Mouse (Mus musculus) embryonic facial prominence, embryonic 12.5 days (tissue): ENCODE measurements around the gene Elf4. TPM values are rescaled to one million over a fixed set of nuclear protein-coding genes. Genes with fewer than 3 reads are reported as not detected.

Source experiments
- ATAC-seq: fragments of 200-750 bp; cut with Nextera tagmentation; 2 replicates; pipeline ENCODE4 v1.8.0; 2017; ENCODE audit not compliant: insufficient number of reproducible peaks, insufficient read depth, low FRiP score, low TSS enrichment
- H3K27ac ChIP-seq: fragments of 300-500 bp; sonication (generic); 2 replicates; pipeline ENCODE4 v1.5.1; 2016; ENCODE audit warnings: mild to moderate bottlenecking
- H3K27me3 ChIP-seq: fragments of 300-500 bp; sonication (generic); 2 replicates; pipeline ENCODE4 v1.6.1; 2016; ENCODE audit warnings: mild to moderate bottlenecking, moderate library complexity
- H3K36me3 ChIP-seq: fragments of 300-500 bp; sonication (generic); 2 replicates; pipeline ENCODE4 v1.6.1; 2016; ENCODE audit warnings: mild to moderate bottlenecking
- H3K4me1 ChIP-seq: fragments of 300-500 bp; sonication (generic); 2 replicates; pipeline ENCODE4 v1.6.1; 2016
- H3K4me2 ChIP-seq: fragments of 300-500 bp; sonication (generic); replicated peaks from 2 replicates; pipeline ENCODE4 v1.6.1; 2016; ENCODE audit warnings: mild to moderate bottlenecking, moderate library complexity
- H3K4me3 ChIP-seq: fragments of 300-500 bp; sonication (generic); 2 replicates; pipeline ENCODE4 v1.5.1; 2016; ENCODE audit warnings: mild to moderate bottlenecking
- H3K9ac ChIP-seq: fragments of 300-500 bp; sonication (generic); 2 replicates; pipeline ENCODE4 v1.6.1; 2016; ENCODE audit warnings: mild to moderate bottlenecking, moderate library complexity
- H3K9me3 ChIP-seq: fragments of 300-500 bp; sonication (generic); 2 replicates; pipeline ENCODE4 v1.6.1; 2016; ENCODE audit warnings: mild to moderate bottlenecking, moderate library complexity
- WGBS: fragments of 180-500 bp; shearing (Covaris S2); methylation state at CpG from one replicate; pipeline ENCODE4 v1.1.7; 2016; 5-methylcytosine and 5-hydroxymethylcytosine counted together
- polyA plus RNA-seq: library from polyadenylated mRNA; unstranded; fragments of >200 nt; fragmentation: Nextera tagmentation; extraction: Ambion mirVana; gene quantifications from 2 replicates; pipeline ENCODE4 v1.2.1, GENCODE M21; 2016

Elf4 gene
- polyA plus RNA-seq, 1 experiment from 2014 or later: 4.0 TPM

- H3K4me2 ChIP-seq: no peak overlapping the region
- H3K9ac ChIP-seq: no peak overlapping the region
- H3K9me3 ChIP-seq: no peaks in the 10 kb centered on the region
- H3K27ac ChIP-seq: no peak overlapping the region
- no peak overlapping the region for H3K4me3 ChIP-seq
- 79% methylated on average over 9 of the region's 9 CpGs for WGBS
- no peak for ATAC-seq
- no peaks in the 10 kb centered on the region for H3K27me3 ChIP-seq
- no peaks in the 10 kb centered on the region for H3K36me3 ChIP-seq
- 0 out of 2 replicates have a peak, but pooled peaks cover 4% of the 10 kb centered on the region for H3K4me1 ChIP-seq
Measured at GRCm38 (mm10) chrX:48435477-48435900, 27.4 kb downstream of the Elf4 start.

GRCm38 (mm10) chrX:48434251-48434650 is 28.7 kb downstream of the Elf4 start:
- Histone ChIP-seq H3K27me3 (no peaks in the 10 kb centered on the region), H3K9ac (no peak overlapping the region), H3K4me3 (no peak overlapping the region), H3K9me3 (no peaks in the 10 kb centered on the region), H3K4me2 (no peak overlapping the region), H3K36me3 (no peaks in the 10 kb centered on the region), H3K4me1 (0 out of 2 replicates have a peak, but pooled peaks cover 4% of the 10 kb centered on the region), H3K27ac (no peak overlapping the region)
- WGBS: 79% methylated on average over 1 of the region's 1 CpGs
- ATAC-seq: no peak

- H3K9ac ChIP-seq: no peak overlapping the region
- WGBS: 30% methylated on average over 6 of the region's 6 CpGs
- H3K9me3 ChIP-seq: no peaks in the 10 kb centered on the region
Measured at GRCm38 (mm10) chrX:48433527-48433899, 29.4 kb downstream of the Elf4 start.

GRCm38 (mm10) chrX:48432599-48433526 is 30.1 kb downstream of the Elf4 start:
- WGBS: 64% methylated on average over 15 of the region's 15 CpGs
- H3K27me3 ChIP-seq: no peaks in the 10 kb centered on the region
- no peak overlapping the region for H3K4me3 ChIP-seq
- H3K4me2 ChIP-seq: no peak overlapping the region
- 0 out of 2 replicates have a peak, but pooled peaks cover 4% of the 10 kb centered on the region for H3K4me1 ChIP-seq
- H3K36me3 ChIP-seq: no peaks in the 10 kb centered on the region
- H3K9ac ChIP-seq: no peak overlapping the region
- no peak overlapping the region for H3K27ac ChIP-seq
- ATAC-seq: no peak
- no peaks in the 10 kb centered on the region for H3K9me3 ChIP-seq

More at GRCm38 (mm10) chrX:48433527-48433899, 29.4 kb downstream of the Elf4 start:
- H3K36me3 ChIP-seq: no peaks in the 10 kb centered on the region
- no peak overlapping the region for H3K4me2 ChIP-seq
- H3K4me3 ChIP-seq: no peak overlapping the region
- H3K4me1 ChIP-seq: 0 out of 2 replicates have a peak, but pooled peaks cover 4% of the 10 kb centered on the region
- ATAC-seq: no peak
- H3K27ac ChIP-seq: no peak overlapping the region
- no peaks in the 10 kb centered on the region for H3K27me3 ChIP-seq

GRCm38 (mm10) chrX:48429538-48429937 is 33.4 kb downstream of the Elf4 start:
- Histone ChIP-seq H3K9me3 (no peaks in the 10 kb centered on the region), H3K36me3 (no peaks in the 10 kb centered on the region), H3K27me3 (no peaks in the 10 kb centered on the region), H3K4me1 (0 out of 2 replicates have a peak, but pooled peaks cover 4% of the 10 kb centered on the region), H3K4me3 (no peak overlapping the region), H3K4me2 (no peak overlapping the region), H3K9ac (no peak overlapping the region), H3K27ac (no peak overlapping the region)
- no peak for ATAC-seq
- 30% methylated on average over 6 of the region's 6 CpGs for WGBS

- no peak for ATAC-seq
Measured at GRCm38 (mm10) chrX:48429100-48429499, 33.8 kb downstream of the Elf4 start.

GRCm38 (mm10) chrX:48428642-48429041 is 34.3 kb downstream of the Elf4 start:
- Histone ChIP-seq H3K4me3 (no peak overlapping the region), H3K9ac (no peak overlapping the region), H3K27ac (no peak overlapping the region), H3K36me3 (no peaks in the 10 kb centered on the region), H3K4me2 (no peak overlapping the region), H3K9me3 (no peaks in the 10 kb centered on the region), H3K4me1 (0 out of 2 replicates have a peak, but pooled peaks cover 3% of the 10 kb centered on the region), H3K27me3 (no peaks in the 10 kb centered on the region)
- 80% methylated on average over 8 of the region's 8 CpGs for WGBS
- no peak for ATAC-seq

More at GRCm38 (mm10) chrX:48429100-48429499, 33.8 kb downstream of the Elf4 start:
- Histone ChIP-seq H3K36me3 (no peaks in the 10 kb centered on the region), H3K4me1 (0 out of 2 replicates have a peak, but pooled peaks cover 4% of the 10 kb centered on the region), H3K27ac (no peak overlapping the region), H3K4me2 (no peak overlapping the region), H3K27me3 (no peaks in the 10 kb centered on the region), H3K9ac (no peak overlapping the region), H3K9me3 (no peaks in the 10 kb centered on the region), H3K4me3 (no peak overlapping the region)

GRCm38 (mm10) chrX:48428241-48428640 is 34.7 kb downstream of the Elf4 start:
- no peak overlapping the region for H3K4me2 ChIP-seq
- H3K27me3 ChIP-seq: no peaks in the 10 kb centered on the region
- H3K36me3 ChIP-seq: no peaks in the 10 kb centered on the region
- no peak overlapping the region for H3K9ac ChIP-seq
- H3K9me3 ChIP-seq: no peaks in the 10 kb centered on the region
- WGBS: 77% methylated on average over 6 of the region's 6 CpGs
- no peak for ATAC-seq
- no peak overlapping the region for H3K27ac ChIP-seq
- no peaks in the 10 kb centered on the region for H3K4me1 ChIP-seq
- no peak overlapping the region for H3K4me3 ChIP-seq

- Histone ChIP-seq H3K4me1 (no peaks in the 10 kb centered on the region), H3K4me2 (no peak overlapping the region), H3K27me3 (no peaks in the 10 kb centered on the region), H3K9ac (no peak overlapping the region), H3K9me3 (no peaks in the 10 kb centered on the region), H3K4me3 (no peak overlapping the region), H3K36me3 (no peaks in the 10 kb centered on the region), H3K27ac (no peak overlapping the region)
- 68% methylated on average over 7 of the region's 7 CpGs for WGBS
- ATAC-seq: no peak
Measured at GRCm38 (mm10) chrX:48425280-48425679, 37.7 kb downstream of the Elf4 start.

- Histone ChIP-seq H3K36me3 (no peaks in the 10 kb centered on the region), H3K27ac (no peak overlapping the region), H3K4me3 (no peak overlapping the region), H3K27me3 (no peaks in the 10 kb centered on the region), H3K4me2 (no peak overlapping the region), H3K9me3 (no peaks in the 10 kb centered on the region), H3K9ac (no peak overlapping the region), H3K4me1 (no peaks in the 10 kb centered on the region)
- 44% methylated on average over 3 of the region's 3 CpGs for WGBS
- ATAC-seq: no peak
Measured at GRCm38 (mm10) chrX:48424583-48424982, 38.3 kb downstream of the Elf4 start.

- no peaks in the 10 kb centered on the region for H3K9me3 ChIP-seq
- no peak overlapping the region for H3K4me3 ChIP-seq
- H3K4me1 ChIP-seq: no peaks in the 10 kb centered on the region
- no peaks in the 10 kb centered on the region for H3K36me3 ChIP-seq
- no peaks in the 10 kb centered on the region for H3K27me3 ChIP-seq
- no peak for ATAC-seq
- no peak overlapping the region for H3K9ac ChIP-seq
- H3K4me2 ChIP-seq: no peak overlapping the region
- WGBS: 56% methylated on average over 1 of the region's 1 CpGs
- no peak overlapping the region for H3K27ac ChIP-seq
Measured at GRCm38 (mm10) chrX:48423671-48424070, 39.3 kb downstream of the Elf4 start.

- Histone ChIP-seq H3K27me3 (no peaks in the 10 kb centered on the region), H3K4me1 (no peaks in the 10 kb centered on the region), H3K27ac (no peak overlapping the region), H3K9me3 (no peaks in the 10 kb centered on the region), H3K36me3 (no peaks in the 10 kb centered on the region), H3K4me2 (no peak overlapping the region), H3K9ac (no peak overlapping the region), H3K4me3 (no peak overlapping the region)
- WGBS: 32% methylated on average over 4 of the region's 4 CpGs
- no peak for ATAC-seq
Measured at GRCm38 (mm10) chrX:48422986-48423385, 39.9 kb downstream of the Elf4 start.
